Mouse (Mus musculus) liver, embryonic 14.5 days (tissue): ENCODE measurements around the gene Fbln1.

Source experiments
- CTCF ChIP-seq: IDR thresholded peaks from 2 replicates; pipeline ENCODE4 v1.5.1; 2016; ENCODE audit warnings: antibody characterized with exemption, low read depth, control low read depth
- EP300 ChIP-seq: IDR thresholded peaks from 2 replicates; pipeline ENCODE4 v1.6.1; 2016; ENCODE audit warnings: antibody characterized with exemption, low read depth

DNA sequence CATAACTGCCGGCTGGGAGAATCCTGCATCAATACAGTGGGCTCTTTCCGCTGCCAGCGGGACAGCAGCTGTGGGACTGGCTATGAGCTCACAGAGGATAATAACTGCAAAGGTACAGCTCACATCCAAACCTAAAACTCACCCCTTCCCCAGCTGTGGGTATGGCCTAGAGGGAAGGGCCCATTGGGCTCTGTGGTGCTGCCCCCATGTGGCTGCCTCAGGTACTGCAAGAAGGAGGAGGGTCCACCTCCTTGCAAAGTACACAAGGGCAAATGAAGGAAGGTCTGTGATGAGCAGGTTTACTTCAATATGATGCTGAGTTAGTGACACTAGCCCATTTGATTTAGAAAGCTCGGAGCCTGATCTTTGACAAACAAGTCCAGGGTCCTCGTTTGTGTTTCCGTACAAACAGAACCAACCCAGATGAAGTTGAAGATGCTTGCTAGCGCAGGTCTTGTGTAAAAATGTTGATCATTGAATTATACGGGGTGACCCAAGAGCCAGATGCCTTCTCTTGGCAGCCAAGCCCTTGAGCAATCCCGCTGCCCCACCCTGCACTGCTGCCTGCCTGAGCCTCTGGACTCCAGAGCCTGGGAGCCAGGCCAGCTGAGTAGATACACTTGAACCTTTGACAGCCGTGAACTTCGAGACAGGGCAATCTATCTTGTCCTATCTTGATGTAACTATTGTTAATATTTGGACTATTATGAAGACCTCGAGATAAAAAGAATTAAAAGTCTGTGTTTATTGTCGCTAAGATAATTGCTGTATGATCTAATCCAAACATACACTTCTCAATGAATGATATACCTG is 25.9 kb downstream of the Fbln1 start:
- TF ChIP-seq CTCF (peak; percentile 95), EP300 (no peak)
